Mouse (Mus musculus) T-helper 1 cell (primary cell): ENCODE measurements around the gene Aebp2.
"Not testable (repeated sequence)": the region's sequence is repeated elsewhere in the genome, so short reads cannot be mapped to it uniquely, and the experiment has no call there.

Source experiments
- in situ Hi-C: fragments of 300-600 bp; cut with MboI, MseI; formaldehyde crosslinking; loops from one replicate; pipeline ENCODE4 v1.15.1; 2025; ENCODE audit warnings: high pct_unique_total_duplicates

Aebp2 gene

GRCm38 (mm10) chr6:140622391-140623225, at the start of gene Aebp2:
Gene Aebp2 (plus strand): TSS chr6:140622663.
- in situ Hi-C loops = loop anchor here (5.0 kb wide), 1 partner anchor 60 kb away; no protein-coding TSS in a partner anchor

GRCm38 (mm10) chr6:140574943-140575342, 47.5 kb upstream of the Aebp2 start:
- in situ Hi-C loops = no loop called here

GRCm38 (mm10) chr6:140576133-140576532, 46.3 kb upstream of the Aebp2 start:
- in situ Hi-C loops = no loop called here

- in situ Hi-C loops = no loop called here
Observed at GRCm38 (mm10) chr6:140576961-140577821, 45.3 kb upstream of the Aebp2 start.

GRCm38 (mm10) chr6:140577822-140578170, 44.7 kb upstream of the Aebp2 start:
- in situ Hi-C loops = no loop called here

GRCm38 (mm10) chr6:140578985-140579384, 43.5 kb upstream of the Aebp2 start:
- in situ Hi-C loops = not testable (repeated sequence)

GRCm38 (mm10) chr6:140580170-140580569, 42.3 kb upstream of the Aebp2 start:
- in situ Hi-C loops = no loop called here

- in situ Hi-C loops = no loop called here
Observed at GRCm38 (mm10) chr6:140586714-140587259, 35.7 kb upstream of the Aebp2 start.

- in situ Hi-C loops = no loop called here
Observed at GRCm38 (mm10) chr6:140591331-140591730, 31.1 kb upstream of the Aebp2 start.

GRCm38 (mm10) chr6:140592713-140593112, 29.8 kb upstream of the Aebp2 start:
- in situ Hi-C loops = no loop called here

GRCm38 (mm10) chr6:140593420-140594170, 28.9 kb upstream of the Aebp2 start:
- in situ Hi-C loops = no loop called here

GRCm38 (mm10) chr6:140595551-140595950, 26.9 kb upstream of the Aebp2 start:
- in situ Hi-C loops = not testable (repeated sequence)

GRCm38 (mm10) chr6:140597381-140598329, 24.8 kb upstream of the Aebp2 start:
- in situ Hi-C loops = no loop called here

GRCm38 (mm10) chr6:140598516-140598915, 23.9 kb upstream of the Aebp2 start:
- in situ Hi-C loops = no loop called here

- in situ Hi-C loops = no loop called here
Observed at GRCm38 (mm10) chr6:140599337-140599736, 23.1 kb upstream of the Aebp2 start.

- in situ Hi-C loops = not testable (repeated sequence)
Observed at GRCm38 (mm10) chr6:140600671-140601070, 21.8 kb upstream of the Aebp2 start.

- in situ Hi-C loops = no loop called here
Observed at GRCm38 (mm10) chr6:140601175-140601574, 21.3 kb upstream of the Aebp2 start.

- in situ Hi-C loops = no loop called here
Observed at GRCm38 (mm10) chr6:140603228-140603944, 19.1 kb upstream of the Aebp2 start.

- in situ Hi-C loops = not testable (repeated sequence)
Observed at GRCm38 (mm10) chr6:140605173-140605572, 17.3 kb upstream of the Aebp2 start.

- in situ Hi-C loops = no loop called here
Observed at GRCm38 (mm10) chr6:140605732-140606131, 16.7 kb upstream of the Aebp2 start.
